Mouse (Mus musculus) kidney, adult 2 months (tissue): Measurements from ENCODE around the gene Tead1.

Source experiments
- CTCF ChIP-seq: fragments of 200-500 bp; conservative IDR thresholded peaks from 2 replicates; pipeline ENCODE4 v1.5.1; 2011; ENCODE audit warnings: low read depth, mild to moderate bottlenecking, control low read depth, low read length, moderate library complexity, mixed read lengths; ENCODE audit not compliant: insufficient read depth, insufficient read length
- POLR2A ChIP-seq: fragments of 200-500 bp; IDR thresholded peaks from one replicate; pipeline ENCODE4 v1.6.1; 2011; ENCODE audit warnings: low read depth, low read length, control low read depth

GRCm38 (mm10) chr7:112922801-112923200, 243.7 kb downstream of the Tead1 start:
- no peak for TF ChIP-seq POLR2A
- no peak for TF ChIP-seq CTCF
